Mouse (Mus musculus): ENCODE measurements around the gene Ogfod1.

The Ogfod1 gene

DNA sequence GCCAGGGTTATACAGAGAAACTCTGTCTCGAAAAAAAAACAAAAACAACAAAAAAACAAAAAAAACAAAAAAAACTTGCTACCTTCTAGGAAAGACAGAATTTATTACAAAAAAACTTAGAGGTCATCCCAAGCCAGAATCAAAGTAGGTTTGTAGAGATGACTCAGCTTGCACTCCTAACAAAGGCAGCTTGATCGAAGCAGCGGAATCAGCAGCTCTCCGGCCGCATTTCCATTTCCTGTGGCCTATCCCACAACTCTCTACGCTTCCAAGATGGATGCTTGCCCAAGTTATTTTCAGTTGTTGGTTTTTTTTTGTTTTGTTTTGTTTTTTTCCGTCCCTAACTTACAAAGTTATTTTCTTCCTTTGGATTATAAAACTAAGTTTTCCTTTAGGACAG lies 31.8 kb downstream of the Ogfod1 start:
- 74% methylated on average over 7 of the region's 7 CpGs for WGBS

DNA sequence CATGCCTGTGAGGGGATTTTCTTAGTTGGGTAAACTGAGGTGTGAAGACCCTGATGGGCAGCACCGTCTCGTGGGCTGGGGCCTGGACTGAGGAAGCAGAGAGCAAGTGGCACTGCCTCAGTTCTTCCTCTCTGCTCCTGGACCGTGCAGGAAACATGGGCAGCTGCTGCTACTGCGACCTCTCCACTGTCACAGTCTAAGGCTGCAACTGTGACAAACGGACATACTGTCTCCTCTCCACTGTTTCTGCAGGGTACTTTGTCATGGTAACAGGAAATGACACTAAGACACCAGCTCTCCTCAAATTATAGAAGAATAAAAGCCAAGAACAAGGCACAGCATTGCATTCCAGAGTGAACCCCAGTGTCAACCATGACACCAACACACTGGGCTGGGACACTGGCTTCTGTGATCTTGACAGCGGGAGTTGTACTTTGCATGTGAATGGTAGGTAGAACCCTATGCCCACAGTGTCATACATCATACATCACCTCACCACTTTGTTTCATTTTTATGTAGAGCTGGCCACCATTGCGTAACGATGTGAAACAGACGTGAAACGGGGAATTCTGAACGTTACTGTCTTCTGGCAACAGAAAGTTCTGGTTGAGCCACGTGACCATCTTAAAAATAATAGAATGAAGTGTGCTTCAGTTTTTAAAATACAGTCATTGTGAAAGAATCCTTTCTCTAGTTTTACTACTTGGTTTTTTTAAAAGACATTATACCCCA lies 39.6 kb downstream of the Ogfod1 start:
- 91% methylated on average over 12 of the region's 12 CpGs for WGBS

DNA sequence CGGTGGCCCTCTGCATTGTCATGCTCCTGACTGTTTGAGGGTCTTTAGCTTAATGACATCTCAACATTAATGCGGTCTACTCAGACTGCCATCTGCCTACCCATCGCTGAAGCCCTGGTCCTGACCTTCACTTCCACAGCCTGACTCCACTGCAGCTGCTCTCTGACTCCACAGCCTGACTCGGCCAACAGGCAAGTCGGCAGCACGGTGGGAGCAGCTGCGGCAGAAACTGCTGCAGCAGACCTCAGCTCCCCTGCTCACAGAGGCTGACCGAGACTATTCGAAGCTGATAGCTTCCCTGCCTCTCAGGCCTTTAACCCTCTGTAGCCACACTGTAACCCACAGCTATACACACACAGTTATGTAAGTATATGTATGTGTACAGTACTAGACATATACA lies 51.0 kb downstream of the Ogfod1 start:
- WGBS: 88% methylated on average over 9 of the region's 9 CpGs

DNA sequence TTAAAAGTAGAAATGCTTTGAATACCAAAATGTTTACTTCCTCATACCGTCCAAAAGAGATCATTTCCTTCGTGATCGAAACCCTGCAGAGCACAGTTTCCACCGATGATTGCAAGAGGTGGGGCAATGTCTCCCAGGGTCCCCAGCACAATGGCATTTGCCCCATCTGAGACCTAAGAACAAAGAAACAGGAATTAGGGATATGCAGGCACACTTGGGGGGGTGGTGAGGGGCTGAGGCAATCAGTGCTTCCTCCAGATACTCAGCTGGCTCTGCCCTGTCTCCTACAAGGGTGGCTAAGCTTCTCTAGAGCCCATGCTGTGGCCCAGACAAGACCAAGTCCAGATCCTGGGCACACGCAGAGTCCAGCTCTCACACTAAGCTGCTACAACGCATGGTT lies 52.7 kb downstream of the Ogfod1 start:
- WGBS: 66% methylated on average over 6 of the region's 6 CpGs

DNA sequence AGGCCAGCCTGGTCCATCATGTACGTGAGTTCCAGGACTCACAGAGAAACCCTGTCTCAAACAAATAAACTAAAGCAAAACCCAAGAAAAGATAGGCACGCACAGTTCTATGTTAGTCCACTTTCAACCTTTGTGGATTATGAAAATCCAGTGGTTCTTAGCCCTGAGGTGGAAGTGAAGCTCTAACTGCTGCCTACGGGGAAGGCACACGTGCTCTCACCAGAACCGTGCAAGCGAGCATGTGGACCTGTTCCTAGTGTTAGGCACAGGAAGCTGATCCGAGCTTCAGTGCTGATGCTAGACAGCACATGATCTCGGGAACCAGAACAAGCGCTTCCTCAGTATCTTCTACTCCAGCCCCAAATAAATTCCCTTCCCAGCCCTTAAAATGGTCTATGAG lies 55.9 kb downstream of the Ogfod1 start:
- WGBS: 87% methylated on average over 9 of the region's 9 CpGs

DNA sequence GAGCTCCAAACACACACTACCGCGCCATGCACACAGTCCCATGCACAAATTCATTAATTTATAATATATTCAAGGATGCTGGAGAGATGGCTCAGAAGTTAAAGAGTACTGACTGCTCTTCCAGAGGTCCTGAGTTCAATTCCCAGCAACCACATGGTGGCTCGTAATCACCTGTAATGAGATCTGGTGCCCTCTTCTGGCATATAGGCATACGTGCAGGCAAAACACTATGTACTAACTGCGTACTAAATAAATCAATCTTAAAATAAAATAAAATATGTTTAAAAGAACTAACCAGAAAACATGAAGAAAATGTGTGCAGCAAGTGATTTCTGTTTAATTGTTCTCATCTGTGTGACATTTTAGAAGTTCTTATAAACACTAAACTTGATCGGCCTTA lies 57.3 kb downstream of the Ogfod1 start:
- 85% methylated on average over 6 of the region's 6 CpGs for WGBS

DNA sequence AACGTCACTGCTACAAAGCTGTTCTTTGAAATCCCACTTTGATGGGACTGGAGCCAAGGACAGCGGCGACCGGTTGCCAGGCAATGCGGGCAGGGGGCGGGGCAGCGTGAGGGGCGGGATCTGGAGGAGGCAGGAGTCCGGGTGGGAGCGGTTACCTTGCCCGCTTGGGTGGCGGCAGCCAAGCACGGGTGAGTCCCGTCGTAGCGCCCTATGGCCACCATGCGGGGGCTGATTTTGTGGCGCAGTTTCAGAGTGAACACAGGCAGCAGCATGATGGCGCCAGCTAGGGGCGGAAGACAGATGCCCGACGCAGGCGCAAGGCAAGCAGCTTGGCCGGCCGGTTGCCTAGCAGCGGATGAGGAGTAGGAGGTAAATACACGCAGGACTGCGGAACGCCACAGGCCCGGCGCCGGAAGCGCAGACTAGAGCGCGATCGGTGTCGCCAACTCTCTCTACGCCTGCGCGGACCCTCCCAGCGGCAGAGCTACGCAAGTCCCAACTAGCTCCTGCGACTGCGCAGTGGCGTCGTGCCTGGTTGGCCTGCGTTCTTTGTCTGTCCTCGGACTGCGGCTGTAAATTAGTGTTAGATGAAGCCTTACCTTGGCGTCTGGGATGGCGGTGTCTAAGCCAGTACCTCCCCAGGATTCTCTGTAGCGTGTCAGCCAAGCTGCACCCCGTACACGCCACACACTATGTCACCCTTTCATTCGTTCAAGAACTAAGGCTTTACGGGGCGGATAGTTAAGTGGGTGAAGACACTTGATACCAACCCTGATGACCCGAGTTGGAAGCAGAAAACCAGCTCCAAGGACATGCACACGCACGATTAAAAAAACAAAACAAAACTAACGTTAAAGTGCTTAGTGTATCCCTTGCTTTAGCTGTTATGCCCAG lies 61.3 kb downstream of the Ogfod1 start, which contains the start of gene Bbs2:
Gene Bbs2, minus strand, starts transcription at position 848 of the 894 bp plus-strand sequence.
- 1% methylated on average over 61 of the region's 61 CpGs for WGBS

DNA sequence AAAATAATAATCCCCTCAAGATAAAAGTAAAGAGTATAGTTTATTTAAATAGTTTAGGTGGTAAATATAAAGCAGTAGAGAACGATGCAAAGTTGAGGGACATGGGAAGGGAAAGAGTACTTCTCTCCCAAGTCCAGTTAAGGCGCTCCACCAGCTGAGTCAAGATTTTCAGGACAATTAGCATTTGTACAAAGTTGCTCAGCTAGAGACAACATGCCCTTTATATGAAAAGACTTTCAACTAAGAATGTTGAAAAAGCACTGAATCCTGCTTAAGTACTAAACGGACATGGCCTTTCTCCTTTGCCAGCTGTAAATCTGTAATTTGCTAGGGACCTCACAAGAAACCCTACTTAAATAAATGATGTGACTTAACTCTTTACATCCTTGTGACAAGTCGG lies 62.0 kb downstream of the Ogfod1 start:
- WGBS: 19% methylated on average over 4 of the region's 4 CpGs

DNA sequence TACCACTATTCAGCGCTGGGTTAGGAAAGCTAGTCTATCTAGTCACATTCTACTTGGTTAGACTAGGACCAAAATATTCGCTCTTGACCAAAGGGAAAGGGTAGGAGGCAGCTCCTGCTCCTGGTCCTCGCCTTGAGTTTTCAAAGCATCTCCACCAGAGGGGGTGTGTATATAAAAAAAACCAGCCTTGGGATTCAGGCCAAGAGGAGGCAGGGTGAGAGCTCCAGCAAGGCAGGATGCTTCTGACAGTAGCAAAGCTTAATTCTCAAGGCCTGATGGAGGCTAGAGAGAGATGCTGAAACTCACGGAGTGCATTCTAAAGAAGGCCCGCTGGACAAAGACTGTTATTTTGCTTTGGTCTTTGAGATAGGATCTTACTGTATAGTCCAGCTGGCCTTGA lies 67.1 kb downstream of the Ogfod1 start:
- WGBS: 39% methylated on average over 5 of the region's 5 CpGs

DNA sequence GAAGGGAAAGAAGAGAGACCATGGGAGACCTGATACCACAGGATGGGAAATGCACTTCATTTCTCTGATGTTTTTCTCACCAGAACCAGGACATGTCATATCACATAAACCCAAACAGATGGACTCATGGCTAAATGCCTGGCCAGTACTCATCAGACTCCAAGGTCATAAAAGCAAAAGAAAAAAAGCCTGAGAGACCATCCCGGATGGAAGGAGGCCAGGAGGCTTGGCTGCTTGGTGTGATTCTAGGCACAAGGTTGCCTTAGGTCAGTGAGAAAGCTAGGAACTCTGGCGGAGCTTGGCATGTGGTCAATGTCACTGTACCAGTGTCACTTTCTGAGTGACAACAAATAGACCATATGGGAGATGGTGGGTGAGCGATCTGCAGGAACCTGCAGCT lies 70.9 kb downstream of the Ogfod1 start:
- 77% methylated on average over 3 of the region's 3 CpGs for WGBS

DNA sequence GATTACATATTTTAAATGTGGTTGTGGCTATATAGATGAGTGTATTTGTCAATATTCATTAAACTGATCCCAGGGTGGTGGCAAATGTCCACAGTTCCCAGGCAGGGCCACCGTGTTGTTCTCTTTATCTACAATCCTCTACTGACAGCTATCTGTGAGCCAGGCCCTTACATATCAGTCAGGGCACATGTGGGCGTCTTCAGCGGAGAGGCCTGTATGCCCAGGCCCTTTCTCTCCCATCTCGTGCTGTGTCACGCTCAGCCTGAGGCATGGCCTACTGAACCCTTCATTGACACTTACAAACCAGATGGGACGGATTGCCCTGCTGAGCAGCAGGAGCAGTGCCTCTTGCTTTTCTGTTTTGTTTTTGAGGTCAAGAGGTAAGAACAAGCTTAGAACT lies 72.4 kb downstream of the Ogfod1 start:
- WGBS: 87% methylated on average over 6 of the region's 6 CpGs

DNA sequence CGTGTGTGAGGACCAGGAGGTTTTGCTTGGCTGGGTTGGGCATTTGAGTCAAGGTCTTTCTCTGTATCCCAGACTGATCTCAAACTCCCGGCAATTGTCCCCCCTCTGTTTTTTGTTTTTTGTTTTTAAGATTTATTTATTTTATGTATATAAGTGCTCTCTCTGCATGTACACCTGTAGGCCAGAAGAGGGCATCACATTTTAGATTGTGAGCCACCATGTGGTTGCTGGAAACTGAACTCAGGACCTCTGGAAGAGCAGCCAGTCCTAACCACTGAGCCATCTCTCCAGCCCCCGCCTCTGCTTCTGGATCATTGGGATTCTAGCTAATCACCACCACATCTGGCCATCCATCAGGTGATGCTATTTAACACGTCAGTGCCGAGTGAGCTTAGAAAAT lies 72.8 kb downstream of the Ogfod1 start:
- 84% methylated on average over 5 of the region's 5 CpGs for WGBS

DNA sequence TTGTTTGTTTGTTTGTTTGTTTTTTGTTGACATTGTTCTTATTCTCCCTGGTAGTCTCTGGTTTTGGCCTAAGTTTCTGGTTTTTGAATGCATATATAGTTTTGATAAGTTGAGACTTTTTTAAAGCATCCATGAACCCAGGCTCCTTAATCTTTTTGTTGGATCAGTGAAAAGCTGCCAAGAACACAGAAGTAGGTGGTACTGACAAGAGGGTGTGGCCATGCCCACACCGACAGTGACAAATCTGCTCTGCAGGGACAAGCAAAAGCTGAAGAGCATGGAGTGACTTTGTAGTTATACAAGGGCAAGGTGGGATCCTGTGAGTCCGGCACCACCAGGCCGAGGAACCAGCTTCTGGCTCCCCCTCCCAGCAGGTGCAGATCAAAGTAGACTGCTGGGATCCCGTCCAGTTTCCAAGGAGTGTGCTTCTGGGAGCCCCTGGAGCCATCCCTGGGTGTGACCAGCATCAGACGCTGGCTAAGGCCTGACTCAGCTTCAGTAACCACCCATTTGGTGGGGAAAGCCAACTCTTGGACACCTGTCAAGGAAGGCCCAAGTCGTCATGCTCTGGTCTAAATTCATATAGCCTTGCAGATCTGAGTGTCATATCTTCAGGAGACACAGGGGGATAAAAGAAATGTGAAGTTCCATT lies 73.7 kb downstream of the Ogfod1 start:
- WGBS: 56% methylated on average over 6 of the region's 6 CpGs

DNA sequence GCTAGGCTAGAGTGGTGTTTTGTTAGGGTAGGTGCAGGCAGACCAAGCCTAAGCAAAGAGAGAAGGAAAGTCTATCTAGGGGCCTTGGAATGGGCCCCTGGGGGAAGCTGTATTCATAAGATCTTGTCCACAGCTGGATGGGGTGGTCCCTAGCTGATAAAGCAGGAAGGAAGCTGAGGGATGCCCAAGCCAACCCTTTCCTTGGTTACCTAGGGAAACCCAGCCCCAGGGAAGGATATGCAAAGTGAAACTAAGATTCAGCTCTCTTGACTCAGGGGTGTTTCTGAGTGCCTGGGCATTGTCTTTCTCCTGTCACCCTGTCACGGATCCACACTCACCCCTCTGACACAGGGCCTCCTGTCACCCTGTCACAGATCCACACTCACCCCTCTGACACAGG lies 76.4 kb downstream of the Ogfod1 start:
- 79% methylated on average over 1 of the region's 1 CpGs for WGBS

DNA sequence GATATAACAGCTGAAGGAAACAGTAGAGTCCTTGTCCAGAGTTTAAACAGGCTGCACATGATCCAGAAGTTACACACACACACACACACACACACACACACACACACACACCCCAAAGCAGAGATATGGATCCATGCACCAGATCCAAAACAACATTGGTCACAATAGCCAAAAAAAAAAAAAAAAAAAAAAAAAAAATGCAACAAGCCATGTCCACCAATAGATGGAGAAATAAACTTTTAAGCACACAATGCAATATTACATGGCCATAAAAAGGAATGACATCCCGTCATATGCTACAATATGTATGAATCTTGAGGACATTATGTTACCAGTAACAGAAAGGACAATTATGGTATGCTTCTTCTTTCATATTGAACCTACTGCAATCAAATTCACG lies 77.0 kb downstream of the Ogfod1 start:
- WGBS: 96% methylated on average over 2 of the region's 2 CpGs
